9 mouse cellular contexts compared by ENCODE assay signal in the genomic region with DNA sequence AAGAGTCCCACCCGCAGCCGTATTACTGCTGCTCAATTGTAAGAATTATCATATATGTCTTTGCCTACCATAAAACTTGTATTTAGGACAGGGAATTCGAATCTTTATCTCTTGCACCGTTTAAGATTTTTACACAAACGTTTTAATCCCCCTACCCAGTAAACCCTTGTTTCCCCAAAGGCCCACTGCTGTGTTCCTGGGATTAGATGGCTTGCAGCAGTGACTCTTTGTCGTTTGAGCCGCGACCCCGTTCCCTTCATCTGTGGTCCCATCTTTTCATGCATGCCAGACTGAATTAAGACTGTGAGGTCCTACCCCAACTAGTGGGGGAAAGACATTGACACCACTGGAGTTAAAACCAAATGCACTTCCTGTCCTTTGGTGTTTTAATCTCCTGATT. TPM values are rescaled to one million over a fixed set of nuclear protein-coding genes. Genes with fewer than 3 reads are reported as not detected.
DNase-seq lines count a peak whose midpoint lies in the region; ATAC-seq and TF ChIP-seq lines count a peak whose summit lies in the region.
"Had no signal": no experiment of that assay in that cellular context is flagged by ENCODE, and none has a peak within 500 bp of the region (broad histone marks: within the 10 kb centered on the region; RNA-seq: fewer than 3 reads in every experiment).

No protein-coding gene starts in this region.

- no peak for TF ChIP-seq POLR2A in MEL (IDR thresholded peaks at IDR 0.05; ENCODE audit: control insufficient read depth in 1 of 2, insufficient read depth in 1 of 2, low read depth in 1 of 2, low read length in 2 of 2, poor library complexity in 1 of 2)

- TF ChIP-seq RAD21 in MEL (IDR thresholded peaks at IDR 0.05; ENCODE audit: low read depth, low read length), result no peak

- 4% methylated on average over 9 of the region's 9 CpGs for WGBS in heart, embryonic 15.5 days
- WGBS in hindbrain, embryonic 11.5 days, result 3% methylated on average over 9 of the region's 9 CpGs
- 1% methylated on average over 9 of the region's 9 CpGs for WGBS in midbrain, embryonic 11.5 days

- H3K9me3 ChIP-seq in heart, embryonic 15.5 days (replicated peaks), result no peaks in the 10 kb centered on the region
- H3K9me3 ChIP-seq in MEL (replicated peaks; ENCODE audit: insufficient read depth, low read length), result no peaks in the 10 kb centered on the region
- H3K9me3 ChIP-seq in hindbrain, embryonic 11.5 days (ENCODE audit: control insufficient read depth, low read length), result no peaks in the 10 kb centered on the region
- H3K9me3 ChIP-seq in midbrain, embryonic 11.5 days (ENCODE audit: control insufficient read depth, low read length), result no peaks in the 10 kb centered on the region

- no peaks in the 10 kb centered on the region for H3K27me3 ChIP-seq in heart, embryonic 15.5 days
- H3K27me3 ChIP-seq in MEL (ENCODE audit: control insufficient read depth in 1 of 2, insufficient read depth in 2 of 2, low read length in 2 of 2), result no peaks in the 10 kb centered on the region
- no peaks in the 10 kb centered on the region for H3K27me3 ChIP-seq in hindbrain, embryonic 11.5 days (ENCODE audit: control insufficient read depth, insufficient read depth, low read length)
- 0 out of 2 replicates have a peak, but pooled peaks cover 3% of the 10 kb centered on the region for H3K27me3 ChIP-seq in midbrain, embryonic 11.5 days (ENCODE audit: control insufficient read depth, insufficient read depth, low read length)
- H3K27me3 ChIP-seq: Patski had no signal

- no peak for TF ChIP-seq EP300 in MEL (IDR thresholded peaks at IDR 0.05; ENCODE audit: low read depth in 1 of 2, low read length in 2 of 2)

- peak overlapping the region; percentile 97 for H3K9ac ChIP-seq in heart, embryonic 15.5 days
- H3K9ac ChIP-seq in MEL (ENCODE audit: control insufficient read depth, low read depth, low read length, poor library complexity, severe bottlenecking), result peak overlapping the region; percentile 89
- H3K9ac ChIP-seq in hindbrain, embryonic 11.5 days (ENCODE audit: low read depth, low read length), result peak overlapping the region; percentile 83
- H3K9ac ChIP-seq in midbrain, embryonic 11.5 days (ENCODE audit: low read length), result peak overlapping the region; percentile 82

- H3K79me2 ChIP-seq in MEL (ENCODE audit: control insufficient read depth, insufficient read depth, low read length, poor library complexity), result peaks cover 14% of the 10 kb centered on the region

- peak overlapping the region; percentile 99 for H3K4me3 ChIP-seq in heart, embryonic 15.5 days
- H3K4me3 ChIP-seq in MEL (ENCODE audit: control insufficient read depth in 1 of 2, insufficient read depth in 1 of 2, low read depth in 2 of 2, low read length in 2 of 2), result peak overlapping the region; percentile 79 to 88
- peak overlapping the region; percentile 76 for H3K4me3 ChIP-seq in hindbrain, embryonic 11.5 days (ENCODE audit: low read depth, low read length)
- peak overlapping the region; percentile 97 for H3K4me3 ChIP-seq in midbrain, embryonic 11.5 days (ENCODE audit: low read depth, low read length)

- no peak for ATAC-seq in heart, embryonic 15.5 days (replicated peaks; ENCODE audit: insufficient number of reproducible peaks, insufficient read depth, low FRiP score, low read depth)
- ATAC-seq in hindbrain, embryonic 11.5 days (ENCODE audit: low FRiP score), result no peak
- no peak for ATAC-seq in midbrain, embryonic 11.5 days (ENCODE audit: low FRiP score)

- H3K4me1 ChIP-seq in heart, embryonic 15.5 days (replicated peaks), result peaks cover 24% of the 10 kb centered on the region
- H3K4me1 ChIP-seq in MEL (ENCODE audit: control insufficient read depth in 1 of 2, insufficient read depth in 2 of 2, low read length in 2 of 2), result peaks cover 0 to 4% of the 10 kb centered on the region in 2 experiments; a peak in 3 of 4 replicates
- no peaks in the 10 kb centered on the region; the same call in 1 of the 2 replicates for H3K4me1 ChIP-seq in hindbrain, embryonic 11.5 days (replicated peaks; ENCODE audit: control insufficient read depth, insufficient read depth, low read length)
- peaks cover 13% of the 10 kb centered on the region for H3K4me1 ChIP-seq in midbrain, embryonic 11.5 days (ENCODE audit: control insufficient read depth, insufficient read depth, low read length)

- H3K36me3 ChIP-seq in heart, embryonic 15.5 days, result peaks cover 29% of the 10 kb centered on the region
- peaks cover 12 to 13% of the 10 kb centered on the region in 2 experiments for H3K36me3 ChIP-seq in MEL (ENCODE audit: control insufficient read depth in 1 of 2, insufficient read depth in 2 of 2, low read length in 2 of 2)
- peaks cover 13% of the 10 kb centered on the region for H3K36me3 ChIP-seq in hindbrain, embryonic 11.5 days (ENCODE audit: control insufficient read depth, insufficient read depth, low read length)
- H3K36me3 ChIP-seq in midbrain, embryonic 11.5 days (ENCODE audit: control insufficient read depth, insufficient read depth, low read length), result peaks cover 15% of the 10 kb centered on the region

- TF ChIP-seq CTCF in MEL (IDR thresholded peaks at IDR 0.05 in 2 of 3, conservative IDR thresholded peaks at IDR 0.05 in 1 of 3; ENCODE audit: control insufficient read depth in 1 of 3, insufficient read depth in 1 of 3, low read depth in 2 of 3, low read length in 3 of 3, poor library complexity in 1 of 3, severe bottlenecking in 1 of 3), result no peak

- peak overlapping the region; percentile 99 for H3K27ac ChIP-seq in heart, embryonic 15.5 days
- H3K27ac ChIP-seq in MEL (ENCODE audit: control insufficient read depth, low read depth, low read length), result no peak overlapping the region; the same call in 1 of the 2 replicates
- peak overlapping the region; percentile 93 for H3K27ac ChIP-seq in hindbrain, embryonic 11.5 days (ENCODE audit: low read depth, low read length)
- H3K27ac ChIP-seq in midbrain, embryonic 11.5 days (ENCODE audit: low read depth, low read length), result peak overlapping the region; percentile 95

- H3K4me2 ChIP-seq in heart, embryonic 15.5 days, result peak overlapping the region; percentile 73
- peak overlapping the region; percentile 66 for H3K4me2 ChIP-seq in hindbrain, embryonic 11.5 days (replicated peaks; ENCODE audit: low read depth, low read length)
- peak overlapping the region; percentile 95 for H3K4me2 ChIP-seq in midbrain, embryonic 11.5 days

- no peak for DNase-seq in heart, adult 9 months (ENCODE audit: low spot score in 2 of 2)
- peak; percentile 28 for DNase-seq in MEL (ENCODE audit: low read depth, low spot score)
- no peak for DNase-seq in hindbrain, embryonic 11.5 days (ENCODE audit: low spot score)
- peak; percentile 94 for DNase-seq in midbrain, embryonic 11.5 days (ENCODE audit: low spot score, missing footprints)
- DNase-seq in ovary, postnatal 36 days (ENCODE audit: low spot score), result no peak
- no peak for DNase-seq in layer of hippocampus, postnatal 25 days (ENCODE audit: extremely low spot score in 1 of 2, low spot score in 1 of 2)
- DNase-seq in spleen, postnatal 10 days (ENCODE audit: low spot score in 2 of 2), result no peak

TF ChIP-seq in MEL, 35 proteins besides CTCF, POLR2A, EP300 and RAD21:
- no peak for TF ChIP-seq CHD1 (IDR thresholded peaks at IDR 0.05; ENCODE audit: low read depth, low read length)
- TF ChIP-seq ZMIZ1 (IDR thresholded peaks at IDR 0.05; ENCODE audit: low read depth, low read length), result no peak
- TF ChIP-seq MAFK (IDR thresholded peaks at IDR 0.05; ENCODE audit: borderline replicate concordance, low read depth, low read length), result no peak
- TF ChIP-seq TBP (IDR thresholded peaks at IDR 0.05; ENCODE audit: low read depth, low read length), result no peak
- TF ChIP-seq POLR2AphosphoS2 (IDR thresholded peaks at IDR 0.05; ENCODE audit: low read length), result no peak

RNA-seq across cellular contexts. Expression of a gene that starts 0.9 kb away (rescaled TPM):
- 289 and 315 TPM in 2 replicates for polyA plus RNA-seq in heart, embryonic 15.5 days (2015; fragmentation: Nextera tagmentation; extraction: Ambion mirVana)
- 185 and 186 TPM in 2 replicates for total RNA-seq in MEL (2012; rRNA removed)
- polyA plus RNA-seq in MEL (2012; ENCODE audit: insufficient read depth in 1 of 2, insufficient read length in 2 of 2, low read depth in 1 of 2, low replicate concordance in 2 of 2, missing spikeins in 1 of 2), result 100 to 1,000 TPM; 246 to 778 TPM
- 793 and 800 TPM in 2 replicates for polyA plus RNA-seq in hindbrain, embryonic 11.5 days (2014; fragmentation: Nextera tagmentation; extraction: Ambion mirVana)
- polyA plus RNA-seq in midbrain, embryonic 11.5 days (2014; fragmentation: Nextera tagmentation; extraction: Ambion mirVana), result 886 and 907 TPM in 2 replicates
- total RNA-seq in layer of hippocampus, postnatal 25 days (2021), result 10 to 100 TPM; 64.8 to 77.2 TPM

RNA-seq across cellular contexts. Expression of a gene that starts 16.7 kb away (rescaled TPM):
- polyA plus RNA-seq in heart, embryonic 15.5 days (2015; fragmentation: Nextera tagmentation; extraction: Ambion mirVana), result 49.2 and 52.8 TPM in 2 replicates
- 36.7 and 50.2 TPM in 2 replicates for total RNA-seq in MEL (2012; rRNA removed)
- polyA plus RNA-seq in MEL (2012; ENCODE audit: insufficient read depth in 1 of 2, insufficient read length in 2 of 2, low read depth in 1 of 2, low replicate concordance in 2 of 2, missing spikeins in 1 of 2), result 10 to 100 TPM in 1 of 2 experiments, not detected in 1; 41.6 TPM
- 121 and 128 TPM in 2 replicates for polyA plus RNA-seq in hindbrain, embryonic 11.5 days (2014; fragmentation: Nextera tagmentation; extraction: Ambion mirVana)
- polyA plus RNA-seq in midbrain, embryonic 11.5 days (2014; fragmentation: Nextera tagmentation; extraction: Ambion mirVana), result 128 and 132 TPM in 2 replicates
- 10 to 100 TPM; 58.1 to 75.6 TPM for total RNA-seq in layer of hippocampus, postnatal 25 days (2021)

RNA-seq across cellular contexts. Expression of a gene that starts 46.1 kb away (rescaled TPM):
- 63.6 and 68.1 TPM in 2 replicates for polyA plus RNA-seq in heart, embryonic 15.5 days (2015; fragmentation: Nextera tagmentation; extraction: Ambion mirVana)
- 33.7 and 41.0 TPM in 2 replicates for total RNA-seq in MEL (2012; rRNA removed)
- polyA plus RNA-seq in MEL (2012; ENCODE audit: insufficient read depth in 1 of 2, insufficient read length in 2 of 2, low read depth in 1 of 2, low replicate concordance in 2 of 2, missing spikeins in 1 of 2), result 10 to 100 TPM; 27.1 to 77.1 TPM
- 224 and 240 TPM in 2 replicates for polyA plus RNA-seq in hindbrain, embryonic 11.5 days (2014; fragmentation: Nextera tagmentation; extraction: Ambion mirVana)
- 192 and 212 TPM in 2 replicates for polyA plus RNA-seq in midbrain, embryonic 11.5 days (2014; fragmentation: Nextera tagmentation; extraction: Ambion mirVana)
- 100 to 1,000 TPM; 120 to 147 TPM for total RNA-seq in layer of hippocampus, postnatal 25 days (2021)

Comparison
In these comparisons a context has a peak if more than half of its experiments do, and no peak if none do; other contexts are left out.
1. DNase-seq: peak in MEL (single experiment) and midbrain, embryonic 11.5 days (single experiment); none in heart, adult 9 months (0 of 2), hindbrain, embryonic 11.5 days (single experiment), ovary, postnatal 36 days (single experiment), layer of hippocampus, postnatal 25 days (0 of 2) and spleen, postnatal 10 days (0 of 2).
2. Peak in every context shown above with its lines, with median percentiles within 50 percentile points of each other: H3K4me2 ChIP-seq, H3K4me3 ChIP-seq and H3K9ac ChIP-seq.